Mouse (Mus musculus) lung, adult 2 months (tissue): ENCODE data around the gene Agap1. TPM values are rescaled to one million over a fixed set of nuclear protein-coding genes. Genes with fewer than 3 reads are reported as not detected.

ENCODE experiments used
- DNase-seq: peaks from one replicate; pipeline ENCODE4 v3.0.0; 2022
- H3K4me1 ChIP-seq: fragments of 200-500 bp; 2 replicates; pipeline ENCODE4 v1.6.1; 2011; ENCODE audit warnings: low read length; ENCODE audit not compliant: control insufficient read depth, insufficient read depth
- H3K4me3 ChIP-seq: fragments of 200-500 bp; replicated peaks from 2 replicates; pipeline ENCODE3; 2011; ENCODE audit warnings: low read depth, mild to moderate bottlenecking, control low read depth, low read length; ENCODE audit errors: extremely low read depth
- CTCF ChIP-seq: fragments of 200-500 bp; IDR thresholded peaks from 2 replicates; pipeline ENCODE4 v1.5.1; 2011; ENCODE audit warnings: mild to moderate bottlenecking, low read length, control low read depth; ENCODE audit not compliant: insufficient read depth
- POLR2A ChIP-seq: fragments of 200-500 bp; IDR thresholded peaks from 2 replicates; pipeline ENCODE4 v1.6.1; 2011; ENCODE audit warnings: low read depth, mild to moderate bottlenecking, control low read depth, low read length, borderline replicate concordance; ENCODE audit errors: extremely low read depth
- WGBS: fragments of 180-500 bp; shearing (Covaris S2); methylation state at CpG from one replicate; pipeline ENCODE4 v1.1.7; 2018; 5-methylcytosine and 5-hydroxymethylcytosine counted together
- polyA plus RNA-seq: library from polyadenylated mRNA; depleted of rRNA; stranded (reverse); fragments of >200 nt; gene quantifications from 2 replicates; pipeline ENCODE4 v1.2.3, GENCODE M21; 2012

Agap1 gene
- polyA plus RNA-seq, 1 experiment: 28.0 TPM

GRCm38 (mm10) chr1:89601349-89601748 lies 146.7 kb downstream of the Agap1 start:
- TF ChIP-seq CTCF (no peak), POLR2A (no peak)
- no peak for DNase-seq
- H3K4me3 ChIP-seq: no peak overlapping the region
- whole genome bisulfite sequencing: 80% methylated on average over 7 of the region's 7 CpGs
- peaks cover 16% of the 10 kb centered on the region for H3K4me1 ChIP-seq

DNA sequence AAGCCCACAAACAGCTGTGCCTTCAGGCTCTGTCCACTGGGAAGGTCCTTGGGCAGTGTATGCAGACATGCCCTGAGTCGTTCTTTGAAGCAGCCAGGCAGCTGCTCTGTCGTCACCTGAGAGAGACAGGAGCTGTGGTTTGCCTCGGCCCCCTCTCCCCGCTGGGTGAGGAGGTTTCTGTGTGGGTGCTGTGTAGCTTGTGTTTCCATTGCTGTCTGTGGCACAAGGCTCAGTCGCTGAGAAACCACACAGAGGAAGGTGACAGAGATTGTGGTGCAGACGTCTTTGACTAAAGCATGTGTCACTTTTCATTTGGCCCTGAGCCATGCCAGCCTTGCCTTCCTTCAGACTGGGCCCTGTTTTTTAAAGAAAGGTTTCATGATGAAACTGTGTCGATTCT lies 148.3 kb downstream of the Agap1 start:
- no peak for DNase-seq
- 52% methylated on average over 7 of the region's 7 CpGs for WGBS
- no peak for TF ChIP-seq POLR2A
- TF ChIP-seq CTCF: no peak
- H3K4me1 ChIP-seq: peaks cover 7% of the 10 kb centered on the region; the same call in 1 of the 2 replicates
- H3K4me3 ChIP-seq: no peak overlapping the region

DNA sequence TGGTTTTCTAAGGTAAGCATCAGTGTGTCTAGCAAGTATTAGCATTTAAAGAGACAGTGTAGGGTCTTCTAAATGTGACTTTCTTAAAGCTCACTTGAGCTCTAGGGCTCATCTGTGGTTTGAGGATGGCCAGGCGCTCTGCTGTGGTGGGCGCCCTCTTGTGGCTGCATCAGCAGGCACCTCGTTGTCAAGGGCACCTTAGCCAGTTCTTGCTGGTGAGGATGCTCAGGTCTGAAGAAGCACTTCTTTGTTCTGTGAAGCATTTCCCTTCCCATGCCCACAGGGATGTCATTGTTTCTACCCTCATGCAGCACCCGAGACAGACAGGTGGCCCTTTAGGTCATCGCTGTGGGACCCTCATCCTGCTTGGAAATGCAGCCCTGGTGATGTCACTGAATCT lies 152.0 kb downstream of the Agap1 start:
- no peaks in the 10 kb centered on the region for H3K4me1 ChIP-seq
- peak; percentile 77 for TF ChIP-seq CTCF
- TF ChIP-seq POLR2A: no peak
- DNase-seq: peak; percentile 53
- 41% methylated on average over 5 of the region's 5 CpGs for WGBS
- no peak overlapping the region for H3K4me3 ChIP-seq

DNA sequence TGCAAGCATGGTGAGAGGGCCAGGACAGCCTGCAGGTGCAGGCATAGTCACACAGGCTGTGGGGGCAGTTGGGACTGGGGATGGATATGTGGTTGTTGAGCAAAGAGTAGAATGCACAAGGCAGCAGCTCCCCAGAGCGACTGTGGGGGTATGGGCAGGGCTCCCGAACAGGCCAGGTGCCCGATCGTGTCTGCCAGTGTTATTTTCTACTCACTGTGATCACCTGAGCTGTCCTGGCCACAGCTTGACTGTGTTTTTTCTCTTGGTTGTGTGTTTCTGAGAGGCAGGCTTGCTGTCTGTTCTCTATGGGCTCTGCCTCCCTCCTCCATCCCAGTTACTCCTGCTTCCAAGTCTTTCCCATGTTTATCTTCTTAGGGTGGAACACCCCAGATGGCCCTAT lies 154.2 kb downstream of the Agap1 start:
- 92% methylated on average over 4 of the region's 4 CpGs for WGBS
- Histone ChIP-seq H3K4me1 (no peaks in the 10 kb centered on the region), H3K4me3 (no peak overlapping the region)
- no peak for DNase-seq
- TF ChIP-seq POLR2A (no peak), CTCF (no peak)

GRCm38 (mm10) chr1:89609964-89610363 lies 155.4 kb downstream of the Agap1 start:
- no peaks in the 10 kb centered on the region for H3K4me1 ChIP-seq
- TF ChIP-seq CTCF (no peak), POLR2A (no peak)
- DNase-seq: no peak
- H3K4me3 ChIP-seq: no peak overlapping the region
- 68% methylated on average over 5 of the region's 5 CpGs for WGBS

- no peak for TF ChIP-seq CTCF
- no peak for TF ChIP-seq POLR2A
- Histone ChIP-seq H3K4me1 (no peaks in the 10 kb centered on the region), H3K4me3 (no peak overlapping the region)
- 95% methylated on average over 6 of the region's 6 CpGs for WGBS
- DNase-seq: no peak
These were observed 156.9 kb downstream of the Agap1 start for GRCm38 (mm10) chr1:89611521-89611920.

DNA sequence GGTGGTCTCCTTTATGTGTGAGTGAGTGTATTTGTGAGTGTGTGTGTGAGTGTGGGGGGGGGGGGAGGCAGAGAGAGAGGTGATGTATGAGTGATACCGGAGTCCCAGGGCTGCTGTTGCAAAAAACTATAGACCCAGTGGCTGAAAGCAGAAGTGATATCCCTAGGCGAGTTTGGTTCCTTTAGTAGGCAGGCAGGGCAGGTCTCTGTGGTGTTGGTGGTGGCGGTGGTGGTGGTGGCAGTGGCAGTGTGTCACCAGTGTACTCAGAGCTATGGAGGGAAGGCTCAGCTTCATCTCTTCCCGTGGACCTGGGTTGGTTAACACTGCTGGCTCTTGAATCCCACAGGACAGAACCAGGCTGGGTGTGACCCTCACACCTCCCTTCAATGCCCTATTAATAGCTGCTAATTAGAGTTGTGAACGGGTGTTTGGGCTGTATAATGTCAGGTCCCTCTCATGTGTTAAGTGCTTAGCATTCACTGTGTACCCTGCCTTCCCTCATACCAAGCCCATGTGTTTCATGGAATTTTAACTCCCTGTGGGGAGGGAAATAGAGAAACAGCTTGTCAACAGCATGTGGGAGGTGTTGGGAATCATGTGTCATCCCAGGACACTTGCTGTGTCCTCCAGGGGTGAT lies 158.7 kb downstream of the Agap1 start:
- H3K4me3 ChIP-seq: no peak overlapping the region
- 74% methylated on average over 5 of the region's 5 CpGs for WGBS
- no peak for TF ChIP-seq POLR2A
- no peak for TF ChIP-seq CTCF
- DNase-seq: no peak
- peaks cover 5% of the 10 kb centered on the region; the same call in 1 of the 2 replicates for H3K4me1 ChIP-seq

DNA sequence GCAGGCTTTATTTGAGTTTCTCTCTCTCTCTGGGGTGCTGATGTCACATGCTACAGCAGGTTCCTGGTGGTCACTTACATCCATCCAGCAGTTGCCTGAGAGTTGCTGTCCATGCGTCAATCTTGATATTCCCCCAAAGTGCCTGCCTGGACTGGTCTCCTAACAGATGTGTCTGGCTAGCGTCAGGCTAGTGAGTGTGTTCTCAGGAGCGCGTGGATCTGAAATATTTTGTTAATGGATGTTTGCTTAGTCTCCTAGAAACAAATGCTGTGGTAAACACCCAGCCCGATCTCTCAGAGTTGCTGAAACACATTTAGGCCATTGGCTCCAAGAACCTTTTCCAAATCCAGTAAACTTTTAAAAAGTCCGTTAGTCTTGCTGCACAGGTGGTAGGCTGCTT lies 161.9 kb downstream of the Agap1 start:
- Histone ChIP-seq H3K4me1 (peaks cover 14% of the 10 kb centered on the region), H3K4me3 (no peak overlapping the region)
- no peak for TF ChIP-seq CTCF
- no peak for DNase-seq
- WGBS: 60% methylated on average over 6 of the region's 6 CpGs

DNA sequence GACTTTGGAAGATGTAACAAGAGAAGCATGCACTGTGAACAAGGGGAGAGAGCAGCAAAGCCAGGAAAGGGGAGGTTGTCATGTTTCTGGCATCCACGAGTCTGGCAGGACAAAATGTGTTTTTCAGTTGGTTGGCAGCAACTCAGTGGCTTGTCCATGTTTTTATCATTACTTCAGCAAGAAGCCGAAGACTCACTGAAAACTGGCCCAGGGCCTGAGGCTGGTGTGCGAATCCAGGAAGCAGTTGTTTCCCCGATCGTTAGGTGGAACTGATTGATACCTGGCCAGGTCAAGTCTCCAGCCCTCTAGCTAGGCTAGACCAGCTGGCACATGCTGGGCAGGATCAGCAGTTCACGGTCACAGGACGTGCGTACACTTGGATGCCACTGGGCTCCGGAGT lies 162.7 kb downstream of the Agap1 start:
- TF ChIP-seq CTCF (no peak), POLR2A (no peak)
- no peak for DNase-seq
- H3K4me1 ChIP-seq: peaks cover 14% of the 10 kb centered on the region
- WGBS: 75% methylated on average over 9 of the region's 9 CpGs
- no peak overlapping the region for H3K4me3 ChIP-seq

- Histone ChIP-seq H3K4me1 (peaks cover 14% of the 10 kb centered on the region), H3K4me3 (no peak overlapping the region)
- no peak for DNase-seq
- no peak for TF ChIP-seq POLR2A
- TF ChIP-seq CTCF: no peak
- WGBS: 63% methylated on average over 2 of the region's 2 CpGs
These were observed 165.4 kb downstream of the Agap1 start for GRCm38 (mm10) chr1:89619963-89620362.

DNA sequence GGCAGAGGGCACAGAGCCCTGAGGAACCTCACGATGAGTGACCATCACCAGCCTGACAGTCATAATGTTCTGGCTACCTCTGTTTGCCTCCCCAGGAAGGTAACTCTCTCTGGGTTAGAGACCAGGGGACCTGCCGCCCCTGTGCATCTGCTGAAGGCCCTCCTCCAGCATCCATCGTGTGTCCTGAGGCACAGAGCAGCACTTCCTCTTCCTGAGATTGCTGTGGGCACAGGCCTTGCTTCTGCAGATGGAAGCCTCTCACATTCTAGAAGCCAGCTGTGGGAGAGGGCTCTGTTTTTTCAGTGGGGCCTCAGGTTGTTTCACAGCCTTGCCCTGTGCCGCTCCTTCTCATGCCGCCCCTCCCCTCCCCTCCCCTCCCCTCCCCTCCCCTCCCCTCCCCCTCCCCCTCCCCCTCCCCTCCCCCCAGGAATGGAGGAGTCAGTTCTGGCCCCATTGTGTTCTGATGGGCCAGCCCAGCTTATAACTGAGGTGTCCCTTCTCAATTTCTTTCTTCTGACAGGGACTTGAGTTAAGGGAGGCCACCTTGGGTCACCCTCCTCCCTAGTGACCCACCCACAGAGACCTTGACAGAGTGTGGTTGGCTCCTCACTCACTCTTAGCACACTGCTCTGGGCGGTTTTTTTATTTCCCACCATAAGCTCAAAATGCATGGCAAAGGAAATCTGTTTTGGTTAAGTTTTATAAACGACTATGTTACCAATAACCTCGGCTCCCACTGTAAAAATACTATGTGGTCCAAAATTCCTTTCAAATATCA lies 166.6 kb downstream of the Agap1 start:
- Histone ChIP-seq H3K4me3 (no peak overlapping the region), H3K4me1 (peaks cover 14% of the 10 kb centered on the region)
- 54% methylated on average over 6 of the region's 8 CpGs for WGBS
- no peak for TF ChIP-seq POLR2A
- no peak for TF ChIP-seq CTCF
- no peak for DNase-seq
